Mouse (Mus musculus): ENCODE results near the gene Chrna9.

GRCm38 (mm10) chr5:65914342-65914741 is 20.4 kb upstream of the Chrna9 start:
- TF ChIP-seq POLR2A (IDR thresholded peaks at IDR 0.05; ENCODE audit: insufficient read length, low read depth) (no peak), E2F4 (IDR thresholded peaks at IDR 0.05; ENCODE audit: insufficient read depth) (no peak), MYOG (IDR thresholded peaks at IDR 0.05; ENCODE audit: control insufficient read depth in 1 of 3, insufficient read depth in 1 of 3, insufficient read length in 2 of 3, low read depth in 2 of 3) (no peak), USF1 (IDR thresholded peaks at IDR 0.05; ENCODE audit: low read depth) (no peak), TCF12 (IDR thresholded peaks at IDR 0.05; ENCODE audit: insufficient read depth, poor library complexity, severe bottlenecking) (no peak), MAX (IDR thresholded peaks at IDR 0.05; ENCODE audit: low read depth) (no peak)
